Mouse (Mus musculus): ENCODE measurements at regions not wholly inside any gene's neighbourhood (a gene's known extent, or its start where the extent isn't known, plus 50 kb on each side); places are given as distances from the start of the nearest gene placed in this dataset.

- Histone ChIP-seq H3K79me2 (ENCODE audit: control insufficient read depth, insufficient read depth, low read length, poor library complexity) (no peaks in the 10 kb centered on the region), H3K4me3 (ENCODE audit: control insufficient read depth in 1 of 2, insufficient read depth in 1 of 2, low read depth in 2 of 2, low read length in 2 of 2) (no peak overlapping the region), H3K9me3 (replicated peaks; ENCODE audit: insufficient read depth, low read length) (no peaks in the 10 kb centered on the region), H3K27me3 (ENCODE audit: control insufficient read depth in 1 of 2, insufficient read depth in 2 of 2, low read length in 2 of 2) (no peaks in the 10 kb centered on the region), H3K27ac (ENCODE audit: control insufficient read depth, low read depth, low read length) (no peak overlapping the region), H3K9ac (ENCODE audit: control insufficient read depth, low read depth, low read length, poor library complexity, severe bottlenecking) (no peak overlapping the region), H3K36me3 (ENCODE audit: control insufficient read depth in 1 of 2, insufficient read depth in 2 of 2, low read length in 2 of 2) (no peaks in the 10 kb centered on the region), H3K4me1 (ENCODE audit: control insufficient read depth in 1 of 2, insufficient read depth in 2 of 2, low read length in 2 of 2) (no peaks in the 10 kb centered on the region)
- TF ChIP-seq BHLHE40 (IDR thresholded peaks at IDR 0.05; ENCODE audit: borderline replicate concordance, low read depth, low read length) (no peak), POLR2A (IDR thresholded peaks at IDR 0.05; ENCODE audit: control insufficient read depth in 1 of 2, insufficient read depth in 1 of 2, low read depth in 1 of 2, low read length in 2 of 2, poor library complexity in 1 of 2) (no peak), TAL1 (IDR thresholded peaks at IDR 0.05; ENCODE audit: low read length) (no peak), SMC3 (IDR thresholded peaks at IDR 0.05; ENCODE audit: low read depth, low read length) (no peak), SIN3A (IDR thresholded peaks at IDR 0.05; ENCODE audit: low read length) (no peak), CTCF (IDR thresholded peaks at IDR 0.05 in 2 of 3, conservative IDR thresholded peaks at IDR 0.05 in 1 of 3; ENCODE audit: control insufficient read depth in 1 of 3, insufficient read depth in 1 of 3, low read depth in 2 of 3, low read length in 3 of 3, poor library complexity in 1 of 3, severe bottlenecking in 1 of 3) (no peak)
- DNase-seq (ENCODE audit: low read depth, low spot score) = no peak
Observed at GRCm38 (mm10) chr8:10753056-10753455, 255.2 kb downstream of the Irs2 start.

GRCm38 (mm10) chr8:10747150-10747549, 261.1 kb downstream of the Irs2 start:
- Histone ChIP-seq H3K79me2 (ENCODE audit: control insufficient read depth, insufficient read depth, low read length, poor library complexity) (no peaks in the 10 kb centered on the region), H3K27ac (ENCODE audit: control insufficient read depth, low read depth, low read length) (no peak overlapping the region), H3K9ac (ENCODE audit: control insufficient read depth, low read depth, low read length, poor library complexity, severe bottlenecking) (no peak overlapping the region), H3K4me1 (ENCODE audit: control insufficient read depth in 1 of 2, insufficient read depth in 2 of 2, low read length in 2 of 2) (no peaks in the 10 kb centered on the region), H3K9me3 (replicated peaks; ENCODE audit: insufficient read depth, low read length) (no peaks in the 10 kb centered on the region), H3K27me3 (ENCODE audit: control insufficient read depth in 1 of 2, insufficient read depth in 2 of 2, low read length in 2 of 2) (0 out of 4 replicates have a peak, but pooled peaks cover 0 to 1% of the 10 kb centered on the region in 2 experiments), H3K4me3 (ENCODE audit: control insufficient read depth in 1 of 2, insufficient read depth in 1 of 2, low read depth in 2 of 2, low read length in 2 of 2) (no peak overlapping the region), H3K36me3 (ENCODE audit: control insufficient read depth in 1 of 2, insufficient read depth in 2 of 2, low read length in 2 of 2) (no peaks in the 10 kb centered on the region)
- no peak for TF ChIP-seq POLR2AphosphoS5 (IDR thresholded peaks at IDR 0.05; ENCODE audit: borderline replicate concordance, low read depth, low read length)
- no peak for TF ChIP-seq E2F4 (IDR thresholded peaks at IDR 0.05; ENCODE audit: borderline replicate concordance, low read depth, low read length)
- no peak for TF ChIP-seq USF2 (IDR thresholded peaks at IDR 0.05; ENCODE audit: borderline replicate concordance in 1 of 2, insufficient read depth in 1 of 2, low read depth in 1 of 2, low read length in 2 of 2)
- no peak for TF ChIP-seq MAFK (IDR thresholded peaks at IDR 0.05; ENCODE audit: borderline replicate concordance, low read depth, low read length)
- TF ChIP-seq TBP (IDR thresholded peaks at IDR 0.05; ENCODE audit: low read depth, low read length) = no peak
- DNase-seq (ENCODE audit: low read depth, low spot score) = no peak

- no peaks in the 10 kb centered on the region for H3K4me1 ChIP-seq (ENCODE audit: control insufficient read depth in 1 of 2, insufficient read depth in 2 of 2, low read length in 2 of 2)
- no peak overlapping the region for H3K4me3 ChIP-seq (ENCODE audit: control insufficient read depth in 1 of 2, insufficient read depth in 1 of 2, low read depth in 2 of 2, low read length in 2 of 2)
- DNase-seq (ENCODE audit: low read depth, low spot score) = no peak
- no peak overlapping the region for H3K9ac ChIP-seq (ENCODE audit: control insufficient read depth, low read depth, low read length, poor library complexity, severe bottlenecking)
- no peak overlapping the region for H3K27ac ChIP-seq (ENCODE audit: control insufficient read depth, low read depth, low read length)
- no peaks in the 10 kb centered on the region for H3K79me2 ChIP-seq (ENCODE audit: control insufficient read depth, insufficient read depth, low read length, poor library complexity)
- TF ChIP-seq HCFC1 (IDR thresholded peaks at IDR 0.05; ENCODE audit: low read depth, low read length) = no peak
- no peak for TF ChIP-seq ETS1 (IDR thresholded peaks at IDR 0.05; ENCODE audit: low read depth, low read length)
- no peak for TF ChIP-seq RAD21 (IDR thresholded peaks at IDR 0.05; ENCODE audit: low read depth, low read length)
- no peak for TF ChIP-seq GATA1 (IDR thresholded peaks at IDR 0.05; ENCODE audit: low read depth, low read length)
- no peak for TF ChIP-seq SMC3 (IDR thresholded peaks at IDR 0.05; ENCODE audit: low read depth, low read length)
- TF ChIP-seq MYC (IDR thresholded peaks at IDR 0.05; ENCODE audit: low read depth, low read length) = no peak
- no peak for TF ChIP-seq NRF1 (IDR thresholded peaks at IDR 0.05; ENCODE audit: insufficient read depth, low read depth, low read length, poor library complexity, severe bottlenecking)
- TF ChIP-seq BHLHE40 (IDR thresholded peaks at IDR 0.05; ENCODE audit: borderline replicate concordance, low read depth, low read length) = no peak
- no peaks in the 10 kb centered on the region for H3K36me3 ChIP-seq (ENCODE audit: control insufficient read depth in 1 of 2, insufficient read depth in 2 of 2, low read length in 2 of 2)
- 0 out of 4 replicates have a peak, but pooled peaks cover 0 to 1% of the 10 kb centered on the region in 2 experiments for H3K27me3 ChIP-seq (ENCODE audit: control insufficient read depth in 1 of 2, insufficient read depth in 2 of 2, low read length in 2 of 2)
- H3K9me3 ChIP-seq (replicated peaks; ENCODE audit: insufficient read depth, low read length) = no peaks in the 10 kb centered on the region
Observed at GRCm38 (mm10) chr8:10743241-10743640, 265.0 kb downstream of the Irs2 start.
